Mouse (Mus musculus) B cell, adult 67 days (primary cell): Measurements from ENCODE around the gene Ppp1r14d. TPM values are rescaled to one million over a fixed set of nuclear protein-coding genes. Genes with fewer than 3 reads are reported as not detected.

ENCODE experiments used
- total RNA-seq, 2 experiments: library from RNA; stranded (reverse); gene quantifications; 4 replicates each; pipeline ENCODE4 v1.2.4; 2023

Ppp1r14d gene
- total RNA-seq, result not detected

DNA sequence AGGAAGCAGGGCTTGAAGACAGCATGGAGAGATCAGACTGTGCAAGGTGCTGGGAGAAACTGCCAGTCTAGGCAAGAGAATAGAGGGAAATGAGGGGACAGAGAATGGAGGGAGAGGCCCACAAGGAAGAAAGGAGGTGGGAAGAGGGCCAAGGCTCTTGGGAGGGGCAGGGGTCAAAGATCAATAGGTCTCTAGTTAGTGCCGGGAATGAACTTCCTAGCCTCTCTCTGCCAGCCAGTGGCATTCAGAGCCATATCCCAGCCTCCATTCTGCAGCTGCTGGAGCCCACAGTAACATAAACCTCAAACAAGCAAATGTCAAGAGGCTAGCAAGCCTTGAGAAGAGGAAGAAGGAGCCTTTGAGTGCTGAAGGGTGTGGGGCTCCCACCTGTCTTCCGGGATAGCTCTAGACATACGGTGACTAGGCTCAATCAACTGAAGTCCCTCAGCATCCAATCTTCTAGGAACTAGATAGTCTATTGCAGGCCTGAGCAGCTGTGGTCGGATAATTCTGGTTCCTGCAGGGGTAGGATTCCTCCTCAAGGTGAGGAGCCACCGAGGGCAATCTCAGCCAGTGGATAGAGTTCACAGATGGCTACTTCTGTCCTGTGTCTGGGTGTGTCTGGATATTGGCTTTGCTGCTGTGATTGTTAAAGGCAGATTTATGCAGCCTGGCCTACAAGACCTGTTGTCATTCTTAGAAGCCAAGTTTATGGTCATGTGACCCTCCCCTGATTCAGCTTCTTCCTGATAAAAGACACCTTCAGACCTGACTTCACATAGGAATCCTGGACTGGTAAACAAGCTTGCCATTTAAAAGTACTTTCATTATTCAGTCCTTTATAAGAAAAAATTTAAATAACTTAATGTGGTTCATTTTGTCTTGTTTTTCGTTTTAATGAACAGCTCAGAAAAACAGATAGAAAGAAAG lies at the start of gene Ppp1r14d:
Ppp1r14d (minus strand) TSS at position 132 of the 930 bp plus-strand sequence.

DNA sequence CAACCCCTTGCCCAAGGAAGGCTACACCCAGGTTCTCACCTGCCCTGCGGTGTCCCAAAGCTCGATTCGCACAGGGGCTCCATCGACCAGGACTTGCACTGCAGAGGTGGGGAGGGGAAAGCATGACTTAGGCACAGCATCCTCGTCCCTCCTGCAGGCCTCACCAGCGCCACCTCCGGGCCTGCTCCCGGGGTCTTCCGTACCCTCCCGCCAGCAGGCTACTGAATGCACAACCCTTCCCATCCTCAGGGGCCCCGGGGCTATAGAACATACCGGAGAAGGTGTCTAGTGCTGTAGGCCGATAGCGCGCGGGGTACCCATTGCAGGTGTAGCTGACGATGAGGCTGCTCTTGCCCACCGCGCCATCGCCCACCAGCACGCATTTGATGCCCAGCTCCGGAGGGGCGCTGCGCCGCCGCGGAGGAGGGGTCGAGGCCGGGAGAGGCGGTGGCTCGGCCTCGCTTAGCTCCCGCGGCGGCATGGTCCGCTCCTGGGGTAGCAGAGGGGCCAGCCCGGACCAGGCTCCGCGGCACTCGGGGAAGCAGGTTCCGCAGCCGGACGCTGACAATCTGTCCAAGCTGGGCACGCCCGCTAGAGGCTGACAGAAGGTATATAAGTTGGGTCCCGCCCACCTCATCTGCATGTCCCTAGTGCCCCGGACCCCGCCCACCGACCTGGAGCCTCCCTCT lies 41.1 kb upstream of the Ppp1r14d start, which contains the start of gene Rhov:
Rhov (minus strand) TSS at position 630 of the 689 bp plus-strand sequence.

DNA sequence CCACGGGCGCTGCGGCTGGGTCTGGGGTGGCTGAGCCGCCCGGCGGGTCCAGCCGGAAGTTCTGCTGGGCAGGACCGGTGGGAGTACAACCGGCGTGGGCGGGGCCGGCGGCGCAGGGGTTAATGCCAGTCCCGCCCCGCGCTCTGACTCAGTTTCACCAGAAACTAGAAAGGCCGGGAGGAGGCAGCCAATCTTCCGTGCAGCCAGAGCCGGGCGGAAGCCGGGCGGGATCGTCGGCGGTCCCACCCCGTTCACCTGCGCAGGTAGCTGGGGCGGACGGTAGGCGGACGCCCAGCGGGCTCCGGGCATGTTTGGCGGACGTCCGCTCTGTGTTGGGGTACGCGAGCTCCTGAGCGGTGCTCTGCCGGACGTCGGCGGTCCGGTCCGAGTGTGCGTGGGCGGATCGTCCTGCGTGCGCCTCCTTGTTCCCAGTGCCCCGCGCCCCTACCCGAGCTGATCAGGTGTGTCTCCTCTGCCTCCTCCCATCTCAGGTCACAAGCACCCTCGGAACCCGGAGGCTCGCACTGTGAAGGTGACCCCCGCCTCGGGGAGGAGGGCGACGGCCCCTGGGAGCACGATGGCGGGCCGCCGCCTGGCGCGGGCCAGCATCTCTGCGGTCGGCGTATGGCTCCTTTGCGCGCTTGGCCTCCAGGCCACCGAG lies 7.6 kb upstream of the Ppp1r14d start, which contains the start of gene Spint1:
Spint1 (plus strand) TSS at position 153 of the 661 bp plus-strand sequence.

DNA sequence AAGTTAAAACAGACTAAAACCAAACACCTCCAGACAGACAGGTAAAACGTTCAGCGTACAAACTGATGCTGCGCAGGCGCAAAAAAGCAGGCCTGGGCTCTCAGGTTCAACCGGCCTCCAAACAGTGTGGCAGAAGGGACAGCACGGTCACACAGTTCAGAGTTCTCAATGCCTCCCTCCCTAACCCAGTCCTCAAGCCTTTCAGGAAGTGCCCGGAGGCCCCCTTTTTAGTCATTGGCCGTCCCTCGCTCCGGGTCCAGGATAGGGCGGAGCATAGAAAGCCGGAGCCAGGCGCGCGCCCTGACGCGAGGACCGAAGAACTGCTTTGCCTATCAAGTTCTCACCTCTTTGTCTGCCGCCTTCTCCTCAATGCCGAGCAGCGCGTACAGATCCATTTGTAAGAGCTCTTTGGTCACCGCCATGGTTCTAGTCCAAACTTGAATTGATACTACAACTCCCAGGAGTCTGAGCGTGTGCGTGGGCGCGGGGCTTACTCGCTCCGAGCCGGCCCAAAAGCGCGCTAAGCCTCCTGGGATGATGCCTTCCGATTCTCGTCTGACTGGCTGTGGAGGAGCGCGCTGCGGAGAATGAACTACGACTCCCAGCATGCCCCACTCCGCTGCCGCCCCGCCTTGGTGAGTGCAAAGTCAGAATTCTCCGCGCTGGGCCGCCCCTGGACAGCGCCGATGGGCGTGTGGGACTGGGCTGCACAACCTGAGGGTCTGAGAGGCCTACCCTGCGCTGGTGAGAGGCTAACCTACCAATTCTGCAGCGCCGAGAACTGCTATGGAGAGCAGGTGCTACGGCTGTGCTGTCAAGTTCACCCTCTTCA lies 21.1 kb downstream of the Ppp1r14d start, which contains the start of the genes Zfyve19 and Dnajc17:
Zfyve19 (plus strand) TSS at position 274 of the 832 bp plus-strand sequence.
Dnajc17 (minus strand) TSS at position 452 of the 832 bp plus-strand sequence.

DNA sequence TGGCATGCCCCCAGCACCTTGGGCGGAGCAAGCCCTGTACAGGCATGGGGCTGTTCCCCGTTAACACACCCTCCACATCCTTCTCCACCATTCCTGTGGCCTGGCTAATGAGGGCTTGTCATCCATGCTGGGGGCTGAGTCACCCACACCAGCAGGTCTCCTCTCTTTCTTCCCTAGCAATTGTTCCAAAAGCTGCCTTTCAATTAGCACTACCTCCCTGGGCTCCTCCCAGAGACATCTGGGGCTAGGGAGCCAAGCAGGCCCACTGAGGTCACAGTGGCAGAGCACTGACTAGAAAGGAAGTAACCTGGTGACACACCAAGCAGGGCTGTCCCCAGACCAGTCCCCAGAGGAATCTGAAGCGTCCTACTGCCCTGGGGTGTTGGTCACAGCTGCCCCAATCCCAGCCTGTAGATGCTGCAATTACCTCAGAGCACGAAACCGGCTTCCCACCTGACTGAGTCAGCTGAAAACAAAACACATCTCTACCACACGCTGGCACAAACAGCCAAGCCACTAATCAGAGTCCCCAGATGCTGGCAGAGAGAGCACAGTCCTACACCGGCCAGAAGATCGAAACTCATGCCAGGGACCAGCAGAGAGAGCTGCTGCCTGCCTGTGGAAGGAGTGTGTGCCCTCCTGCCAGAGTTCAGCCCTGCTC lies 55.6 kb downstream of the Ppp1r14d start, which contains the start of gene Gm14137:
Gm14137 (plus strand) TSS at position 519 of the 661 bp plus-strand sequence.

Other genes with a start within 250 kb of the Ppp1r14d start
- gene Ccdc32, start 200.5 kb downstream of the Ppp1r14d start, total RNA-seq, result 10 to 100 TPM; 12.0 to 12.5 TPM
- gene Rpusd2, start 195.1 kb downstream of the Ppp1r14d start, total RNA-seq, result 10 to 100 TPM; 14.2 to 17.3 TPM
- 1 to 10 TPM; 3.2 to 3.4 TPM for gene Knl1, start 182.8 kb downstream of the Ppp1r14d start, total RNA-seq
- 1 to 10 TPM; 2.6 to 3.2 TPM for gene Rad51, start 117.1 kb downstream of the Ppp1r14d start, total RNA-seq
- gene Rmdn3, start 72.9 kb downstream of the Ppp1r14d start, total RNA-seq, result 10 to 100 TPM; 27.2 to 35.9 TPM
- gene Gchfr, start 62.1 kb downstream of the Ppp1r14d start, total RNA-seq, result not detected
- 1 to 10 TPM; 2.9 to 6.8 TPM for gene Gm14137, start 55.4 kb downstream of the Ppp1r14d start, total RNA-seq
- 10 to 100 TPM; 36.2 to 47.6 TPM for gene Zfyve19, start 21.3 kb downstream of the Ppp1r14d start, total RNA-seq
- 10 to 100 TPM; 15.0 to 20.1 TPM for gene Dnajc17, start 21.1 kb downstream of the Ppp1r14d start, total RNA-seq
- 1 to 10 TPM in 1 of 2 experiments, under 1 TPM in 1; 0.29 to 1.3 TPM for gene Spint1, start 7.5 kb upstream of the Ppp1r14d start, total RNA-seq
- under 1 TPM; 0.44 to 0.84 TPM for gene Rhov, start 41.4 kb upstream of the Ppp1r14d start, total RNA-seq
- 10 to 100 TPM; 78.7 to 86.0 TPM for gene Vps18, start 58.8 kb upstream of the Ppp1r14d start, total RNA-seq
- under 1 TPM; 0.55 to 0.59 TPM for gene Dll4, start 95.9 kb upstream of the Ppp1r14d start, total RNA-seq
- gene Chac1, start 121.3 kb upstream of the Ppp1r14d start, total RNA-seq, result under 1 TPM in 1 of 2 experiments, not detected in 1; 0.56 TPM
- 10 to 100 TPM; 47.3 to 48.9 TPM for gene Ino80, start 247.8 kb upstream of the Ppp1r14d start, total RNA-seq